Mouse (Mus musculus): ENCODE measurements at regions not wholly inside any gene's neighbourhood (a gene's known extent, or its start where the extent isn't known, plus 50 kb on each side); places are given as distances from the start of the nearest gene placed in this dataset.

- H3K4me2 ChIP-seq (ENCODE audit: low read depth, low read length, severe bottlenecking) = no peak overlapping the region
- no peak overlapping the region for H3K9ac ChIP-seq (ENCODE audit: low read length)
- WGBS = 50% methylated on average over 5 of the region's 5 CpGs
- H3K27ac ChIP-seq (ENCODE audit: low read depth, low read length) = no peak overlapping the region
- H3K9me3 ChIP-seq (ENCODE audit: control insufficient read depth, low read length) = no peaks in the 10 kb centered on the region
- DNase-seq (ENCODE audit: low spot score) (no peak), ATAC-seq (replicated peaks; ENCODE audit: low FRiP score) (no peak)
- H3K27me3 ChIP-seq (ENCODE audit: control insufficient read depth, insufficient read depth, low read length) = no peaks in the 10 kb centered on the region
- H3K4me3 ChIP-seq (ENCODE audit: low read depth, low read length) = no peak overlapping the region
- H3K36me3 ChIP-seq (ENCODE audit: control insufficient read depth, insufficient read depth, low read length) = no peaks in the 10 kb centered on the region
- H3K4me1 ChIP-seq (replicated peaks; ENCODE audit: control insufficient read depth, insufficient read depth, low read length) = no peaks in the 10 kb centered on the region
Observed at GRCm38 (mm10) chr10:44647021-44647420, 118.7 kb upstream of the Prdm1 start.

GRCm38 (mm10) chr10:44646615-44647014, 118.3 kb upstream of the Prdm1 start:
- Histone ChIP-seq H3K36me3 (ENCODE audit: control insufficient read depth, insufficient read depth, low read length) (no peaks in the 10 kb centered on the region), H3K27ac (ENCODE audit: low read depth, low read length) (no peak overlapping the region), H3K4me2 (ENCODE audit: low read depth, low read length, severe bottlenecking) (no peak overlapping the region), H3K27me3 (ENCODE audit: control insufficient read depth, insufficient read depth, low read length) (no peaks in the 10 kb centered on the region), H3K9ac (ENCODE audit: low read length) (no peak overlapping the region), H3K9me3 (ENCODE audit: control insufficient read depth, low read length) (no peaks in the 10 kb centered on the region), H3K4me1 (replicated peaks; ENCODE audit: control insufficient read depth, insufficient read depth, low read length) (no peaks in the 10 kb centered on the region), H3K4me3 (ENCODE audit: low read depth, low read length) (no peak overlapping the region)
- WGBS = 90% methylated on average over 5 of the region's 5 CpGs
- no peak for ATAC-seq (replicated peaks; ENCODE audit: low FRiP score)
- DNase-seq (ENCODE audit: low spot score) = no peak

- Histone ChIP-seq H3K4me1 (replicated peaks; ENCODE audit: control insufficient read depth, insufficient read depth, low read length) (no peaks in the 10 kb centered on the region), H3K27me3 (ENCODE audit: control insufficient read depth, insufficient read depth, low read length) (no peaks in the 10 kb centered on the region), H3K9me3 (ENCODE audit: control insufficient read depth, low read length) (no peaks in the 10 kb centered on the region), H3K27ac (ENCODE audit: low read depth, low read length) (no peak overlapping the region), H3K4me2 (ENCODE audit: low read depth, low read length, severe bottlenecking) (no peak overlapping the region), H3K36me3 (ENCODE audit: control insufficient read depth, insufficient read depth, low read length) (no peaks in the 10 kb centered on the region), H3K4me3 (ENCODE audit: low read depth, low read length) (no peak overlapping the region), H3K9ac (ENCODE audit: low read length) (no peak overlapping the region)
- no peak for ATAC-seq (replicated peaks; ENCODE audit: low FRiP score)
- 96% methylated on average over 2 of the region's 2 CpGs for WGBS
- no peak for DNase-seq (ENCODE audit: low spot score)
Observed at GRCm38 (mm10) chr10:44641616-44642015, 113.3 kb upstream of the Prdm1 start.

GRCm38 (mm10) chr10:44640620-44641019, 112.3 kb upstream of the Prdm1 start:
- H3K9me3 ChIP-seq (ENCODE audit: control insufficient read depth, low read length) = no peaks in the 10 kb centered on the region
- no peak overlapping the region for H3K4me2 ChIP-seq (ENCODE audit: low read depth, low read length, severe bottlenecking)
- no peaks in the 10 kb centered on the region for H3K4me1 ChIP-seq (replicated peaks; ENCODE audit: control insufficient read depth, insufficient read depth, low read length)
- H3K4me3 ChIP-seq (ENCODE audit: low read depth, low read length) = no peak overlapping the region
- ATAC-seq (replicated peaks; ENCODE audit: low FRiP score) = no peak
- no peaks in the 10 kb centered on the region for H3K36me3 ChIP-seq (ENCODE audit: control insufficient read depth, insufficient read depth, low read length)
- no peaks in the 10 kb centered on the region for H3K27me3 ChIP-seq (ENCODE audit: control insufficient read depth, insufficient read depth, low read length)
- H3K27ac ChIP-seq (ENCODE audit: low read depth, low read length) = no peak overlapping the region
- DNase-seq (ENCODE audit: low spot score) = no peak
- 95% methylated on average over 8 of the region's 8 CpGs for WGBS
- H3K9ac ChIP-seq (ENCODE audit: low read length) = no peak overlapping the region

DNA sequence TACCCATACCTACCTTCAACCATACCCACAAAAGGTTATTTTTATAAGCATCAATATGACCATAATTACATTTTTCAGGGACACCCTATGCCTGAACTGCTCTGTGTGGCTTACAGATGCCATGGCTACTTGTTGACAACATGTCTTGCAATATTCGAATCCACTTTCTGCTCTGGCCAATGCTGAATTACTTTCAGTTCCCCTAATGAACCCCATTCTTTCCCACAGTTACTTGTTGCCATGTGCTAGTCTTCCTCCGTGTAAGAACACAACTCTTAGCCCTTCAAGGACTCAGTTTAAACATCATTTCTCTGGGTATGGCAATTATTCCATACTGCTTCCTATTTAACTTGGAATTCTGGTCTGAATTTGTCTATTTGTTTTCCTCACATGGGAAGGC, 110.4 kb upstream of the Prdm1 start:
- Histone ChIP-seq H3K36me3 (ENCODE audit: control insufficient read depth, insufficient read depth, low read length) (no peaks in the 10 kb centered on the region), H3K27ac (ENCODE audit: low read depth, low read length) (no peak overlapping the region), H3K9ac (ENCODE audit: low read length) (no peak overlapping the region), H3K4me2 (ENCODE audit: low read depth, low read length, severe bottlenecking) (no peak overlapping the region), H3K4me3 (ENCODE audit: low read depth, low read length) (no peak overlapping the region), H3K27me3 (ENCODE audit: control insufficient read depth, insufficient read depth, low read length) (no peaks in the 10 kb centered on the region), H3K9me3 (ENCODE audit: control insufficient read depth, low read length) (no peaks in the 10 kb centered on the region), H3K4me1 (replicated peaks; ENCODE audit: control insufficient read depth, insufficient read depth, low read length) (no peaks in the 10 kb centered on the region)
- ATAC-seq (replicated peaks; ENCODE audit: low FRiP score) = no peak
- DNase-seq (ENCODE audit: low spot score) = no peak
- 84% methylated on average over 2 of the region's 2 CpGs for WGBS

GRCm38 (mm10) chr10:44636786-44637185, 108.5 kb upstream of the Prdm1 start:
- DNase-seq (ENCODE audit: low spot score) = no peak
- H3K9ac ChIP-seq (ENCODE audit: low read length) = no peak overlapping the region
- no peak overlapping the region for H3K4me2 ChIP-seq (ENCODE audit: low read depth, low read length, severe bottlenecking)
- H3K36me3 ChIP-seq (ENCODE audit: control insufficient read depth, insufficient read depth, low read length) = no peaks in the 10 kb centered on the region
- WGBS = 88% methylated on average over 3 of the region's 3 CpGs
- H3K9me3 ChIP-seq (ENCODE audit: control insufficient read depth, low read length) = no peaks in the 10 kb centered on the region
- no peaks in the 10 kb centered on the region for H3K4me1 ChIP-seq (replicated peaks; ENCODE audit: control insufficient read depth, insufficient read depth, low read length)
- H3K27me3 ChIP-seq (ENCODE audit: control insufficient read depth, insufficient read depth, low read length) = no peaks in the 10 kb centered on the region
- no peak overlapping the region for H3K27ac ChIP-seq (ENCODE audit: low read depth, low read length)
- H3K4me3 ChIP-seq (ENCODE audit: low read depth, low read length) = no peak overlapping the region
- no peak for ATAC-seq (replicated peaks; ENCODE audit: low FRiP score)

DNA sequence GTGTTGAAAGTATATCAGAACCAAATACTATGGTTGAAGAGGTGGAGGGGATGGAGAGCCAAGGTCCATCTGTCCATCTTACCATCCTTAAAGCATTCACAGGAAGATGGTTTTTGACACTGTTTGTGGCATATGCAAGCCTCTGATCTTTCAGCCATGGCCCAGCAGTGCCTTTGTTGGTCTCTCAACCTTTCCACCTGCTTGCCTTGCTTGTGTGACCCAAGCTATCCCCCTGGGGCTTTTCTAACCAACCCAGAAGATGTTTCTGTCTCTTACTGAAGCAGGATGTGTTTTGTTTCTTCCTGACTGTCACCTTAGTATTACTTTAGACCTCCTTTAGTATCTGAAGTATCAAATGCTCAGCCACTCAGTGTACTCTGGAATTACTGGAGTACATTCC, 107.8 kb upstream of the Prdm1 start:
- DNase-seq (ENCODE audit: low spot score) = no peak

GRCm38 (mm10) chr10:44631584-44631983, 103.3 kb upstream of the Prdm1 start:
- ATAC-seq (replicated peaks; ENCODE audit: low FRiP score) (no peak), DNase-seq (ENCODE audit: low spot score) (no peak)
- H3K27me3 ChIP-seq (ENCODE audit: control insufficient read depth, insufficient read depth, low read length) = no peaks in the 10 kb centered on the region
- no peaks in the 10 kb centered on the region for H3K9me3 ChIP-seq (ENCODE audit: control insufficient read depth, low read length)
- no peak overlapping the region for H3K4me3 ChIP-seq (ENCODE audit: low read depth, low read length)
- H3K4me1 ChIP-seq (replicated peaks; ENCODE audit: control insufficient read depth, insufficient read depth, low read length) = no peaks in the 10 kb centered on the region
- no peak overlapping the region for H3K27ac ChIP-seq (ENCODE audit: low read depth, low read length)
- H3K4me2 ChIP-seq (ENCODE audit: low read depth, low read length, severe bottlenecking) = no peak overlapping the region
- 85% methylated on average over 8 of the region's 8 CpGs for WGBS
- no peaks in the 10 kb centered on the region for H3K36me3 ChIP-seq (ENCODE audit: control insufficient read depth, insufficient read depth, low read length)
- H3K9ac ChIP-seq (ENCODE audit: low read length) = no peak overlapping the region

More for the DNA sequence above, 107.8 kb upstream of the Prdm1 start:
- Histone ChIP-seq H3K36me3 (ENCODE audit: control insufficient read depth, insufficient read depth, low read length) (no peaks in the 10 kb centered on the region), H3K4me1 (replicated peaks; ENCODE audit: control insufficient read depth, insufficient read depth, low read length) (no peaks in the 10 kb centered on the region), H3K27me3 (ENCODE audit: control insufficient read depth, insufficient read depth, low read length) (no peaks in the 10 kb centered on the region), H3K4me2 (ENCODE audit: low read depth, low read length, severe bottlenecking) (no peak overlapping the region), H3K27ac (ENCODE audit: low read depth, low read length) (no peak overlapping the region), H3K4me3 (ENCODE audit: low read depth, low read length) (no peak overlapping the region), H3K9ac (ENCODE audit: low read length) (no peak overlapping the region), H3K9me3 (ENCODE audit: control insufficient read depth, low read length) (no peaks in the 10 kb centered on the region)
- no peak for ATAC-seq (replicated peaks; ENCODE audit: low FRiP score)

DNA sequence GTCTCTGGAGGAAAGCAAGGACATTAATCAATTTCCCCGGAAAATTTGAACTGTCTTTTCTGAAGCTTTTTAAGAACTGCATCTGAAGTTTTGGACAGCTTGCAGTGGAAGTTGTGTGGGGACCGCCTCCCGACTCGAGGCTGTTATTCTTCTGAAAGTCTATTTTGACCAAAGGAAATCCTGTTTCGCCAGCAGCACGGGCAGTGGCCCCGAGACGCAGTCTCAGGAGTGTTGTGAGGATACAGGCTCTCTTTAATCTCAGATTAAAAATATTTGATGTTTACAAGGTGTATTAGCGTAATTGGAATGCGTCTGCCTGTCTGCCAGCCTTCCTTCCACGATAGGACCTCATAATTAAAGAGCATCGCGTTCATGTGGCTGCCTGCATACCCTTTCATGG, 102.2 kb upstream of the Prdm1 start:
- Histone ChIP-seq H3K4me3 (ENCODE audit: low read depth, low read length) (no peak overlapping the region), H3K27me3 (ENCODE audit: control insufficient read depth, insufficient read depth, low read length) (no peaks in the 10 kb centered on the region), H3K4me1 (replicated peaks; ENCODE audit: control insufficient read depth, insufficient read depth, low read length) (no peaks in the 10 kb centered on the region), H3K27ac (ENCODE audit: low read depth, low read length) (no peak overlapping the region), H3K9ac (ENCODE audit: low read length) (no peak overlapping the region), H3K4me2 (ENCODE audit: low read depth, low read length, severe bottlenecking) (no peak overlapping the region), H3K9me3 (ENCODE audit: control insufficient read depth, low read length) (no peaks in the 10 kb centered on the region), H3K36me3 (ENCODE audit: control insufficient read depth, insufficient read depth, low read length) (no peaks in the 10 kb centered on the region)
- no peak for ATAC-seq (replicated peaks; ENCODE audit: low FRiP score)
- 79% methylated on average over 13 of the region's 13 CpGs for WGBS
- no peak for DNase-seq (ENCODE audit: low spot score)

Measured in forebrain, embryonic 11.5 days (tissue).